Mouse (Mus musculus) cerebellum, adult 2 months (tissue): ENCODE data around the gene Spint2. TPM values are rescaled to one million over a fixed set of nuclear protein-coding genes. Genes with fewer than 3 reads are reported as not detected.
A peak's percentile ranks its signal among the peaks of the same experiment; 100 is the strongest.

Experiments
- DNase-seq, 2 experiments: peaks; one replicate each; pipeline ENCODE4 v3.0.0; 2021
- H3K27ac ChIP-seq: fragments of 200-500 bp; 2 replicates; pipeline ENCODE4 v1.5.1; 2012; ENCODE audit warnings: low read length, control low read depth, inconsistent platforms; ENCODE audit not compliant: insufficient read depth
- H3K27me3 ChIP-seq: fragments of 200-500 bp; 2 replicates; pipeline ENCODE4 v1.6.1; 2012; ENCODE audit warnings: inconsistent platforms, mild to moderate bottlenecking, low read length, moderate library complexity; ENCODE audit not compliant: control insufficient read depth, insufficient read depth
- H3K4me1 ChIP-seq: fragments of 200-500 bp; 2 replicates; pipeline ENCODE4 v1.6.1; 2011; ENCODE audit warnings: low read length; ENCODE audit not compliant: control insufficient read depth, insufficient read depth
- H3K4me3 ChIP-seq: fragments of 200-500 bp; replicated peaks from 2 replicates; pipeline ENCODE3; 2011; ENCODE audit warnings: mild to moderate bottlenecking, low read depth, low read length, control low read depth; ENCODE audit not compliant: insufficient read depth
- CTCF ChIP-seq: fragments of 200-500 bp; IDR thresholded peaks from 2 replicates; pipeline ENCODE4 v1.5.1; 2011; ENCODE audit warnings: low read depth, mild to moderate bottlenecking, control low read depth, low read length, moderate library complexity, borderline replicate concordance; ENCODE audit not compliant: insufficient read depth
- POLR2A ChIP-seq: fragments of 200-500 bp; IDR thresholded peaks from 2 replicates; pipeline ENCODE4 v1.6.1; 2011; ENCODE audit warnings: low read length, control low read depth, borderline replicate concordance; ENCODE audit not compliant: insufficient read depth
- WGBS: fragments of 180-500 bp; shearing (Covaris S2); methylation state at CpG from one replicate; pipeline ENCODE4 v1.1.7; 2018; 5-methylcytosine and 5-hydroxymethylcytosine counted together
- polyA plus RNA-seq: library from polyadenylated mRNA; depleted of rRNA; stranded (reverse); fragments of >200 nt; gene quantifications from 2 replicates; pipeline ENCODE4 v1.2.3, GENCODE M21; 2012

Gene Spint2
- polyA plus RNA-seq, 1 experiment = 46.2 TPM

GRCm38 (mm10) chr7:29280801-29281200 is 911 bp downstream of the Spint2 start:
- no peaks in the 10 kb centered on the region for H3K27me3 ChIP-seq
- peaks cover 2% of the 10 kb centered on the region for H3K4me1 ChIP-seq
- TF ChIP-seq CTCF (no peak), POLR2A (no peak)
- DNase-seq = peak in 1 of 2 experiments; percentile 26
- H3K4me3 ChIP-seq = peak overlapping the region; percentile 73
- H3K27ac ChIP-seq = no peak overlapping the region
- 12% methylated on average over 13 of the region's 13 CpGs for WGBS

- WGBS = 93% methylated on average over 8 of the region's 8 CpGs
- H3K27ac ChIP-seq = no peak overlapping the region
- peaks cover 2% of the 10 kb centered on the region for H3K4me1 ChIP-seq
- no peak for DNase-seq
- H3K27me3 ChIP-seq = no peaks in the 10 kb centered on the region
- no peak for TF ChIP-seq CTCF
- TF ChIP-seq POLR2A = no peak
- no peak overlapping the region for H3K4me3 ChIP-seq
Observed at GRCm38 (mm10) chr7:29279924-29280323, 1.8 kb downstream of the Spint2 start.

GRCm38 (mm10) chr7:29279261-29279660 is 2.5 kb downstream of the Spint2 start:
- no peak for DNase-seq
- TF ChIP-seq POLR2A (no peak), CTCF (no peak)
- no peak overlapping the region for H3K27ac ChIP-seq
- H3K4me3 ChIP-seq = no peak overlapping the region
- H3K4me1 ChIP-seq = peaks cover 2% of the 10 kb centered on the region
- H3K27me3 ChIP-seq = no peaks in the 10 kb centered on the region

GRCm38 (mm10) chr7:29277510-29277909 is 4.2 kb downstream of the Spint2 start:
- TF ChIP-seq CTCF (no peak), POLR2A (no peak)
- H3K27ac ChIP-seq = no peak overlapping the region
- H3K4me3 ChIP-seq = no peak overlapping the region
- no peaks in the 10 kb centered on the region for H3K27me3 ChIP-seq
- 88% methylated on average over 4 of the region's 4 CpGs for WGBS
- no peak for DNase-seq
- peaks cover 2% of the 10 kb centered on the region for H3K4me1 ChIP-seq

GRCm38 (mm10) chr7:29276715-29277114 is 5.0 kb downstream of the Spint2 start:
- 70% methylated on average over 5 of the region's 5 CpGs for WGBS
- Histone ChIP-seq H3K4me3 (no peak overlapping the region), H3K4me1 (peaks cover 2% of the 10 kb centered on the region), H3K27me3 (no peaks in the 10 kb centered on the region), H3K27ac (no peak overlapping the region)
- no peak for DNase-seq
- TF ChIP-seq CTCF (no peak), POLR2A (no peak)

GRCm38 (mm10) chr7:29271687-29272465 is 9.8 kb downstream of the Spint2 start:
- 69% methylated on average over 8 of the region's 8 CpGs for WGBS
- TF ChIP-seq CTCF (no peak), POLR2A (no peak)
- no peaks in the 10 kb centered on the region for H3K27me3 ChIP-seq
- DNase-seq = no peak
- H3K27ac ChIP-seq = no peak overlapping the region
- H3K4me3 ChIP-seq = no peak overlapping the region
- peaks cover 6% of the 10 kb centered on the region for H3K4me1 ChIP-seq

- H3K4me1 ChIP-seq = peaks cover 4% of the 10 kb centered on the region
- 56% methylated on average over 4 of the region's 4 CpGs for WGBS
- no peaks in the 10 kb centered on the region for H3K27me3 ChIP-seq
- no peak for DNase-seq
- H3K4me3 ChIP-seq = no peak overlapping the region
- H3K27ac ChIP-seq = no peak overlapping the region
- TF ChIP-seq CTCF (no peak), POLR2A (no peak)
Observed at GRCm38 (mm10) chr7:29270445-29270844, 11.3 kb downstream of the Spint2 start.

- WGBS = 53% methylated on average over 4 of the region's 4 CpGs
- TF ChIP-seq POLR2A (no peak), CTCF (no peak)
- no peak for DNase-seq
Observed at GRCm38 (mm10) chr7:29266931-29267330, 14.8 kb downstream of the Spint2 start.

More at GRCm38 (mm10) chr7:29266931-29267330, 14.8 kb downstream of the Spint2 start:
- H3K27me3 ChIP-seq = no peaks in the 10 kb centered on the region
- H3K4me3 ChIP-seq = no peak overlapping the region
- H3K4me1 ChIP-seq = peaks cover 4% of the 10 kb centered on the region
- H3K27ac ChIP-seq = no peak overlapping the region
